Mouse (Mus musculus): Measurements from ENCODE around the gene Gm10717.
"Not testable (repeated sequence)": the region's sequence is repeated elsewhere in the genome, so short reads cannot be mapped to it uniquely, and the experiment has no call there.

Gene Gm10717

DNA sequence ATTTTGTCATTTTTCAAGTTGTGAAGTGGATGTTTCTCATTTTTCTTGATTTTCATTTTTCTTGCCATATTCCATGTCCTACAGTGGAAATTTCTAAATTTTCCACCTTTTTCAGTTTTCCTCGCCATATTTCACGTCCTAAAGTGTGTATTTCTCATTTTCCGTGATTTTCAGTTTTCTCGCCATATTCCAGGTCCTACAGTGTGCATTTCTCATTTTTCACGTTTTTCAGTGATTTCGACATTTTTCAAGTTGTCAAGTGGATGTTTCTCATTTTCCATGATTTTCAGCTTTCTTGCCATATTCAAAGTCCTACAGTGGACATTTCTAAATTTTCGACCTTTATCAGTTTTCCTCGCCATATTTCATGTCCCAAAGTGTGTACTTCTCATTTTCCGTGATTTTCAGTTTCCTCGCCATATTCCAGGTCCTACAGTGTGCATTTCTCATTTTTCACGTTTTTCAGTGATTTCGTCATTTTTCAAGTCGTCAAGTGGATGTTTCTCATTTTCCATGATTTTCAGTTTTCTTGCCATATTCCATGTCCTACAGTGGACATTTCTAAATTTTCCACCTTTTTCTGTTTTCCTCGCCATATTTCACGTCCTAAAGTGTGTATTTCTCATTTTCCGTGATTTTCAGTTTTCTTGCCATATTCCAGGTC lies 1.1 kb upstream of the Gm10717 start:
- in situ Hi-C loops (cut with MboI; ENCODE audit: unreplicated experiment in 2 of 2) = not testable (repeated sequence)

GRCm38 (mm10) chr9:3025653-3026052 lies 436 bp downstream of the Gm10717 start:
- in situ Hi-C loops (cut with MboI; ENCODE audit: unreplicated experiment in 2 of 2) = not testable (repeated sequence)

GRCm38 (mm10) chr9:3026136-3026535 lies 919 bp downstream of the Gm10717 start:
- in situ Hi-C loops (cut with MboI; ENCODE audit: unreplicated experiment in 2 of 2) = not testable (repeated sequence)

- in situ Hi-C loops (cut with MboI; ENCODE audit: unreplicated experiment in 2 of 2) = not testable (repeated sequence)
Observed at GRCm38 (mm10) chr9:3026741-3027140, 1.5 kb downstream of the Gm10717 start.

GRCm38 (mm10) chr9:3027200-3027599 lies 2.0 kb downstream of the Gm10717 start:
- in situ Hi-C loops (cut with MboI; ENCODE audit: unreplicated experiment in 2 of 2) = not testable (repeated sequence)

DNA sequence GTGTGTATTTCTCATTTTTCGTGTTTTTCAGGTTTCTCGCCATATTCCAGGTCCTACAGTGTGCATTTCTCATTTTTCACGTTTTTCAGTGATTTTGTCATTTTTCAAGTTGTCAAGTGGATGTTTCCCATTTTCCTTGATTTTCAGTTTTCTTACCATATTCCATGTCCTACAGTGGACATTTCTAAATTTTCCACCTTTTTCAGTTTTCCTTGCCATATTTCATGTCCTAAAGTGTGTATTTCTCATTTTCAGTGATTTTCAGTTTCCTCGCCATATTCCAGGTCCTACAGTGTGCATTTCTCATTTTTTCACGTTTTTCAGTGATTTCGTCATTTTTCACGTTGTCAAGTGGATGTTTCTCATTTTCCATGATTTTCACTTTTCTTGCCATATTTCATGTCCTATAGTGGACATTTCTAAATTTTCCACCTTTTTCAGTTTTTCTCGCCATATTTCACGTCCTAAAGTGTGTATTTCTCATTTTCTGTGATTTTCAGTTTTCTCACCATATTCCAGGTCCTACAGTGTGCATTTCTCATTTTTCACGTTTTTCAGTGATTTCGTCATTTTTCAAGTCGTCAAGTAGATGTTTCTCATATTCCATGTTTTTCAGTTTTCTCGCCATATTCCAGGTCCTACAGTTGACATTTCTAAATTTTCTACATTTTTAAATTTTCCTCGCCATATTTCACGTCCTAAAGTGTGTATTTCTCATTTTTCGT lies 4.2 kb downstream of the Gm10717 start:
- in situ Hi-C loops (cut with MboI; ENCODE audit: unreplicated experiment in 2 of 2) = not testable (repeated sequence)

- in situ Hi-C loops (cut with MboI; ENCODE audit: unreplicated experiment in 2 of 2) = not testable (repeated sequence)
Observed at GRCm38 (mm10) chr9:3030677-3031318, 5.6 kb downstream of the Gm10717 start.

GRCm38 (mm10) chr9:3034299-3034698 lies 9.1 kb downstream of the Gm10717 start, which contains the start of gene Gm17535:
Gene Gm17535, plus strand, starts transcription at chr9:3034599.
- in situ Hi-C loops (cut with MboI; ENCODE audit: unreplicated experiment in 2 of 2) = not testable (repeated sequence)

GRCm38 (mm10) chr9:3036577-3036976 lies 11.4 kb downstream of the Gm10717 start, which contains the start of gene Gm10715:
Gene Gm10715, plus strand, starts transcription at chr9:3036877.
- in situ Hi-C loops (cut with MboI; ENCODE audit: unreplicated experiment in 2 of 2) = not testable (repeated sequence)

- in situ Hi-C loops (cut with MboI; ENCODE audit: unreplicated experiment in 2 of 2) = not testable (repeated sequence)
Observed at GRCm38 (mm10) chr9:3038161-3038560, 12.9 kb downstream of the Gm10717 start.
